Mouse (Mus musculus): ENCODE results near the gene Fos. TPM values are rescaled to one million over a fixed set of nuclear protein-coding genes. Genes with fewer than 3 reads are reported as not detected.
A peak's percentile ranks its signal among the peaks of the same experiment; 100 is the strongest.

Gene Fos
- 3.5 and 3.8 TPM in 2 replicates for polyA plus RNA-seq (2015; fragmentation: Nextera tagmentation; extraction: Ambion mirVana)

DNA sequence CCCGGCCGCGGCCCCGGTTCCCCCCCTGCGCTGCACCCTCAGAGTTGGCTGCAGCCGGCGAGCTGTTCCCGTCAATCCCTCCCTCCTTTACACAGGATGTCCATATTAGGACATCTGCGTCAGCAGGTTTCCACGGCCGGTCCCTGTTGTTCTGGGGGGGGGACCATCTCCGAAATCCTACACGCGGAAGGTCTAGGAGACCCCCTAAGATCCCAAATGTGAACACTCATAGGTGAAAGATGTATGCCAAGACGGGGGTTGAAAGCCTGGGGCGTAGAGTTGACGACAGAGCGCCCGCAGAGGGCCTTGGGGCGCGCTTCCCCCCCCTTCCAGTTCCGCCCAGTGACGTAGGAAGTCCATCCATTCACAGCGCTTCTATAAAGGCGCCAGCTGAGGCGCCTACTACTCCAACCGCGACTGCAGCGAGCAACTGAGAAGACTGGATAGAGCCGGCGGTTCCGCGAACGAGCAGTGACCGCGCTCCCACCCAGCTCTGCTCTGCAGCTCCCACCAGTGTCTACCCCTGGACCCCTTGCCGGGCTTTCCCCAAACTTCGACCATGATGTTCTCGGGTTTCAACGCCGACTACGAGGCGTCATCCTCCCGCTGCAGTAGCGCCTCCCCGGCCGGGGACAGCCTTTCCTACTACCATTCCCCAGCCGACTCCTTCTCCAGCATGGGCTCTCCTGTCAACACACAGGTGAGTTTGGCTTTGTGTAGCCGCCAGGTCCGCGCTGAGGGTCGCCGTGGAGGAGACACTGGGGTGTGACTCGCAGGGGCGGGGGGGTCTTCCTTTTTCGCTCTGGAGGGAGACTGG is at the start of gene Fos:
TSS of gene Fos (plus strand) at position 410 of the 817 bp plus-strand sequence.
- Histone ChIP-seq H3K36me3 (no peaks in the 10 kb centered on the region), H3K27me3 (peaks cover 37% of the 10 kb centered on the region), H3K9ac (peak within 1 kb of the TSS; percentile 46), H3K4me3 (replicated peaks) (peak within 1 kb of the TSS; percentile 59), H3K9me3 (replicated peaks) (no peaks in the 10 kb centered on the region), H3K4me2 (peak within 1 kb of the TSS; percentile 99), H3K27ac (peak within 1 kb of the TSS; percentile 70), H3K4me1 (peaks cover 45% of the 10 kb centered on the region)
- peak; percentile 90 for ATAC-seq (replicated peaks; ENCODE audit: low FRiP score)
- under 1% methylated on average over 56 of the region's 56 CpGs for WGBS

DNA sequence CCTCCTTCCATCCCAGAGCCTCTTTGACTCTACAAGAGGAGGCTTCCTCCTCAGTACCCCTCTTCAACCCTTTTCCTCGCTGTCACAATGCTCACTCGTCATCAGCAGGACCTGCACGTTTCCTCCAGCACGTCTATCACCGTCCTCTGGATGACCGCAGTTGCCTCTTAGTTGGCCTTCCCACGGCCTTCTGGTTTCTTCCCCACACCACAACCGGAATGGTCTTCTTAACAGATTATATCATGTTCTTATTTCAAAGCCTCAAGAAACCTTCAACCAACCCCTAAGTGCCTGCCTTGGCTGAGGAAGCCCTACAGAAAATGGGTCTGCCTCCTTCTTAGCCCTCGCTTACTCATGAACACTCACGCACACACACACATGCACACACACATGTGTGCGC is 48.0 kb upstream of the Fos start:
- Histone ChIP-seq H3K4me1 (peaks cover 13% of the 10 kb centered on the region), H3K27me3 (no peaks in the 10 kb centered on the region), H3K4me2 (no peak overlapping the region), H3K27ac (no peak overlapping the region), H3K9ac (no peak overlapping the region), H3K9me3 (replicated peaks) (no peaks in the 10 kb centered on the region), H3K4me3 (replicated peaks) (no peak overlapping the region), H3K36me3 (no peaks in the 10 kb centered on the region)
- ATAC-seq (replicated peaks; ENCODE audit: low FRiP score): no peak
- WGBS: 82% methylated on average over 11 of the region's 11 CpGs

DNA sequence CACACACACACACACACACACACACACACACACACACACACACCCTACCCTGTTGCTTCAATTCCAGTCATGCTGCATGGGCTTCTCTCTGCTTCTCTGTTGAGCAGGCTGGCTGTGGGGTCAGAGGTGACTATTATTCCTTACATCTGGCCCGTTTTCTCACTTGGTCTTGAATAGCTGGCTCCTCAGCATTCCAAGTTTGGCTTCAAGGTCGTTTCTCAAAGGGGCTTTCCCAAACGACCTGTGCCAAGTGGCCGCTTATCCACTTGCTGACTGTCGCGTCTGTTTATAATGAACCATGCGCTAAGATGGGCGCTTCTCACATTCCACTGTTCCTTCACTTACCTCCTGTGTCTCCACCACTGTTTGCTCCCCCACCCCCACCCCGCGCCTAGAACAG is 47.6 kb upstream of the Fos start:
- ATAC-seq (replicated peaks; ENCODE audit: low FRiP score): no peak
- Histone ChIP-seq H3K27me3 (no peaks in the 10 kb centered on the region), H3K9me3 (replicated peaks) (no peaks in the 10 kb centered on the region), H3K4me2 (no peak overlapping the region), H3K36me3 (no peaks in the 10 kb centered on the region), H3K4me3 (replicated peaks) (no peak overlapping the region), H3K9ac (no peak overlapping the region), H3K27ac (no peak overlapping the region), H3K4me1 (peaks cover 13% of the 10 kb centered on the region)
- WGBS: 53% methylated on average over 10 of the region's 10 CpGs

DNA sequence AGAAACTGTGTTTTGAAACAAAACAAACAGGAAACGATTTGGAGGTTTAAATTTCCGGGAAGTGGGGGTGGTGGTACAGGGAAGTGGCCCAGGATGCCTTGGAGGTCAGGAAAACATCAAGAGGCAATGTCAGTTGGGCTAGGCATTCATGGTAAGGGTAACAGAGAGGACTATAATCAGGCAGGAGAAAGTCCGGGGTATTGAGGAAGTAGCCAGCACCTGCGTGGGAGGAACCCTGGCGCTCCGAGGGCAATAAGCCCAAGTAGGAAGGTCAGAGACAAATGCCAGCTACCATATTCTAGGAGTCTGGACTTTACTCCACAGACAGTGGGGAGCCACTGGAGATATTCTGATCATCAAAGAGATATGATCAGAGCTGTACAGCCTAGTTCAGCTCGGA is 45.9 kb upstream of the Fos start:
- WGBS: 52% methylated on average over 7 of the region's 7 CpGs
- no peaks in the 10 kb centered on the region for H3K36me3 ChIP-seq
- H3K27me3 ChIP-seq: no peaks in the 10 kb centered on the region
- H3K4me1 ChIP-seq: peaks cover 13% of the 10 kb centered on the region
- H3K9ac ChIP-seq: no peak overlapping the region
- no peaks in the 10 kb centered on the region for H3K9me3 ChIP-seq (replicated peaks)
- no peak overlapping the region for H3K4me3 ChIP-seq (replicated peaks)
- H3K4me2 ChIP-seq: no peak overlapping the region
- ATAC-seq (replicated peaks; ENCODE audit: low FRiP score): no peak
- H3K27ac ChIP-seq: no peak overlapping the region

DNA sequence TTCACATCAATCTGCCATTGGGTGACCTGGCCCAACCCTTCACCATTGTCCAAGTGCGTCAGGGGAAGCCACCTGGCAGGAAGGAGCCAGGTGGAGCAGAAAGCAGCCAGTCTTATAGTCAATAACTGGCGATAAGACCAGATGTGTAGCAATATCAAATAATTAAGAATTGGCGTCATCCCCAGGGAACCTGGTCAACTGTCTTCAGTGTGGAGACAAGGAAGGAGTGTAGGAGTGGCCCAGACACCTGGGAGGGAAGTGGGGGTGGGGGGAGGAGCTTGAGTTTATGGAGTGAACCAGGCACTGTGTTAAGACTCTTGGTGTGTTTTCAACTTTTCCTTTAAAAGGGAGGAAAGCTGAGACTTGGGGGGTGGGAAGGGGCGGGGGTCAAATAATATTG is 43.7 kb upstream of the Fos start:
- H3K9me3 ChIP-seq (replicated peaks): no peaks in the 10 kb centered on the region
- H3K36me3 ChIP-seq: no peaks in the 10 kb centered on the region
- no peak overlapping the region for H3K4me3 ChIP-seq (replicated peaks)
- ATAC-seq (replicated peaks; ENCODE audit: low FRiP score): no peak
- WGBS: 50% methylated on average over 4 of the region's 4 CpGs
- no peak overlapping the region for H3K9ac ChIP-seq
- H3K4me2 ChIP-seq: no peak overlapping the region
- H3K4me1 ChIP-seq: peaks cover 16% of the 10 kb centered on the region
- H3K27me3 ChIP-seq: no peaks in the 10 kb centered on the region
- no peak overlapping the region for H3K27ac ChIP-seq

DNA sequence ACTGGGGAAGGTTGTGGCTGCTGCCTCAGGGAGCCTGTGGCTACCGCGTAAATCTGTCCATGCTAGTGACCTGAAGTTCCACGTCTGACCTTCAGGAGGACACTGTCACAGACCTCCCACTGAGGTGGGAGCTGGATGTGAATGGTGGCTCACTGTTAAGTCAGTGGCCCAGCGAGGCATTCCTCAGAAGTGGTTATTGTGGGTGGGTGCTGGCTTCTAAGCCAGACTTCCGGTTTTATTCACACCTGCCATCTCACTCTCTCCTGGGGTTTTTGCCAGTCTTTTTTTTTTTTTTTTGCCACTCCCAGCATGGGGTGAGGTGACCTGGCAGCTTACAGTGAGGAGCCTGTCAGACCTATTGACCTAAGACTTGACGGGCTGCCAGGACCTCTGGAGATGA is 43.3 kb upstream of the Fos start:
- no peaks in the 10 kb centered on the region for H3K9me3 ChIP-seq (replicated peaks)
- H3K36me3 ChIP-seq: no peaks in the 10 kb centered on the region
- H3K9ac ChIP-seq: no peak overlapping the region
- no peak overlapping the region for H3K27ac ChIP-seq
- ATAC-seq (replicated peaks; ENCODE audit: low FRiP score): no peak
- 14% methylated on average over 6 of the region's 6 CpGs for WGBS
- H3K4me2 ChIP-seq: no peak overlapping the region
- H3K4me1 ChIP-seq: peaks cover 16% of the 10 kb centered on the region
- H3K27me3 ChIP-seq: no peaks in the 10 kb centered on the region
- no peak overlapping the region for H3K4me3 ChIP-seq (replicated peaks)

DNA sequence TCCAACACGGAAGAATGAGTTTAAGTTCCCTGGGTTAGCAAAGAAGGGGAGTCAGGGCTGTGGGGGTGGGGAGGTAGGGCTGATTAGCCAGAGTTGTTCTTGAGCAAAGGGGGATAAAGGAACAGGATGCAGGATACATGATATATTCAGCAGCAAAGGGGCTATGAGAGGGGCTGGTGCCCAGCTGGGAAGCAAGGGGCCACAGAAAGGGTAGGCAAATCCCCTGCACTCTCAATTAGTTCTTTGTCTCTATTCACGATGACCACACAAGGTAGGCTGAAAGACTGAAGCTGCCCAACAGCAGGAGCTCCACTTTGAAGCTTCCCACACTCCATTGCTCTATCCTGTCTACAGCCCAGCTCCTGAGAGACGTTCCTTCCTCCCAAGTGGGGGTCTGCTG is 39.8 kb upstream of the Fos start:
- no peak for ATAC-seq (replicated peaks; ENCODE audit: low FRiP score)
- Histone ChIP-seq H3K27me3 (no peaks in the 10 kb centered on the region), H3K36me3 (no peaks in the 10 kb centered on the region), H3K9me3 (replicated peaks) (no peaks in the 10 kb centered on the region), H3K27ac (no peak overlapping the region), H3K9ac (no peak overlapping the region), H3K4me1 (peaks cover 21% of the 10 kb centered on the region), H3K4me2 (no peak overlapping the region), H3K4me3 (replicated peaks) (no peak overlapping the region)
- 24% methylated on average over 3 of the region's 3 CpGs for WGBS

DNA sequence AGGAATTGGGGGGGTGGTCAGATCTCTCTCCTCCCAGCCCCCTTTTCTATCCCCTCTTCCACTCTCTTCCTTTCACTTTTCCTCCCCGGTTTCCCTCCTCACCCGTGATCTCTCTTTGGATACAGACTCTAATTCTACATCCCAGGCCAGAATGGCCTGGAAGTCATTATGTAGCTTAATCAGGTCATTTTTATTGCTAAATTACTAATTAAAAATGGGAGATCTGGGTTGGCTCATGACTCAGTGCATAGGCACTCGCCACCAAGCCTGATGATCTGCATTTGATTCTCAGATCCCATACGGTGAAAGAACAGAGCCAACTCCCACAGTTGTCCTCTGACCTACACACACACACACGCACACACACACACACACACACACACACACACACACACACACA is 39.2 kb upstream of the Fos start:
- Histone ChIP-seq H3K4me1 (peaks cover 21% of the 10 kb centered on the region), H3K9me3 (replicated peaks) (no peaks in the 10 kb centered on the region), H3K4me2 (no peak overlapping the region), H3K9ac (no peak overlapping the region), H3K4me3 (replicated peaks) (no peak overlapping the region), H3K27ac (no peak overlapping the region), H3K27me3 (no peaks in the 10 kb centered on the region), H3K36me3 (no peaks in the 10 kb centered on the region)
- 70% methylated on average over 5 of the region's 5 CpGs for WGBS
- no peak for ATAC-seq (replicated peaks; ENCODE audit: low FRiP score)

DNA sequence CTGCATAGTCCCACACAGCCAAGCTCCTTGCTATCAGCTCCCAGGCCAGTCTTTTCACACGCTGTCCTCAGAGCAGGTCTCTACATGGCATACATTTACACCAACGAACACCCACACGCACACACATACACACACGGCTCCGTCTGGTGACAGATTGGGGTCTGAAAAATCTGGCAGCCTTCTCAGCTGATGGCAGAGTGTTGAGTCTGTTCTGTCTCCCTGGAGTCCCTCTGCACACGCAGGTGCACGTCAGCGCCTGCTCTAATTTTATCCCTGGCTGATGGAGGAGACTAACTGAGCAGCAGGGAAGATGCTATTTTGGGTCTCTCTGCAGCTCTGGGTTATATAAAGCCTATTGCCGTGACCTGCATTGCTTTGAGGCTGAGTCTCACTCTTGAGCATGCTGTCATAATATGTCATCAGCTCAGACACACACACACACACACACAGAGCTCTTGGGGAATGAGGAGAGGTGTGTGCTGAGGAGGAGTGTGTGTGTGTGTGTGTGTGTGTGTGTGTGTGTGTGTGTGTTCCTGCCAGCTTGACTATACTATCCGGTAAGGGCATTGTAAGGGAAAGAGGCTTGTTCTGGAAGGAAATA is 37.6 kb upstream of the Fos start:
- no peaks in the 10 kb centered on the region for H3K27me3 ChIP-seq
- H3K27ac ChIP-seq: no peak overlapping the region
- H3K36me3 ChIP-seq: no peaks in the 10 kb centered on the region
- no peak overlapping the region for H3K4me3 ChIP-seq (replicated peaks)
- H3K4me2 ChIP-seq: no peak overlapping the region
- H3K4me1 ChIP-seq: peaks cover 13% of the 10 kb centered on the region; the same call in 1 of the 2 replicates
- no peaks in the 10 kb centered on the region for H3K9me3 ChIP-seq (replicated peaks)
- no peak overlapping the region for H3K9ac ChIP-seq
- WGBS: 71% methylated on average over 10 of the region's 10 CpGs
- ATAC-seq (replicated peaks; ENCODE audit: low FRiP score): no peak

DNA sequence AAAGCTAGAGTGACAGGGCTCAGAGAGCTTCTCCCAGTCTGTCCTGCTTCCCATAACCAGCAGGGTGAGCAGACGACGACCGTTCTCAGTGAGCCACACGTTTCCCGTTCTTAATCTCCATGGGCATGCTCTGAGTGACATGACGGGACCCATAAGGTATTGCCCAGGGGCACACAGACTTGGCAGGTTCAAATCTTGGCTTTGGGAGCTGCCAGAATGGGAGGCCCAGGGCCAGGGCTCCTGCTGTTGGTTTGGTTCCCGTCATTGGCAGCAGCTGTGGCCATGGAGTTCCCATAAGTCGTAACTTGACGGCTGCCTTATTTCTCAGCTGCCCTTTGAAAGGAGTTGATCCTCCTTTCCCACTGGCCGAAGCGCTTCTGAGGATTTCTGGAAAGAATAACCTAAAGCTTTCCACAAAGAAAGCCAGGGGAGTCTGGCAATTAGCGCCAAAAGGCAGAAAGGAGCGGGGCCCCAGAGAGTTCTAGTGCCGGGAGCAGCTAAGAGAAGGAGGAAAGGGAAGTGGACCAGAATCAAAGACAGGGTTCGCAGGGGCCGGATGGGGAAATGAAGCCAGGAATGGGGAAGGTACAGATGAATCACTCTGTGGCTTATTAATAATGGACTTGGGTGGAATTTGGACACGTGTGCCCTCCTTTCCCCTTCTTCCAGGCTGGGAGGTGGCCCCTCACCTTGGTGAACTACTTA is 36.4 kb upstream of the Fos start:
- ATAC-seq (replicated peaks; ENCODE audit: low FRiP score): no peak

DNA sequence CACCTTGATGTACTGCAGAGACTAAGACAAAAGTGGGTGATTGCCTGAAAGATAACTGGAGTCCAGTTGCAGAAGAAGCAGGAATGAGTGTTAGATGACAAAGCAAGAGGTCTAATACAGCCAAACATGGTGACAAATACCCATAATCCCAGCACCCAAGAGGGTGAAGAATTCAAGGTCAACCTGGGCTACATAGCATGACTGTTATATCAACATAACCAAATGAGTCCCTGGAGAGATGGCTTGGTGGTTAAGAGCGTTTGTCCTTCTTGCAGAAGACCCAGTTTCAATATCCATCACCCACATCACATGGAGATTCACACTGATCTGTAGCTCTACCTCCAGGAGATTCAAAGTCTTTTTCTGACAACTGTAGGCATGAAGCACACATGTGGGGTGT is 30.2 kb upstream of the Fos start:
- no peak overlapping the region for H3K4me3 ChIP-seq (replicated peaks)
- no peak for ATAC-seq (replicated peaks; ENCODE audit: low FRiP score)
- WGBS: 84% methylated on average over 1 of the region's 1 CpGs

More for the DNA sequence above, 36.4 kb upstream of the Fos start:
- Histone ChIP-seq H3K4me3 (replicated peaks) (no peak overlapping the region), H3K27me3 (no peaks in the 10 kb centered on the region), H3K4me1 (peaks cover 13% of the 10 kb centered on the region; the same call in 1 of the 2 replicates), H3K9me3 (replicated peaks) (no peaks in the 10 kb centered on the region), H3K27ac (0 out of 2 replicates have a peak overlapping the region, but pooled peaks have one; percentile 14), H3K9ac (no peak overlapping the region), H3K4me2 (no peak overlapping the region), H3K36me3 (no peaks in the 10 kb centered on the region)
- 51% methylated on average over 17 of the region's 17 CpGs for WGBS

DNA sequence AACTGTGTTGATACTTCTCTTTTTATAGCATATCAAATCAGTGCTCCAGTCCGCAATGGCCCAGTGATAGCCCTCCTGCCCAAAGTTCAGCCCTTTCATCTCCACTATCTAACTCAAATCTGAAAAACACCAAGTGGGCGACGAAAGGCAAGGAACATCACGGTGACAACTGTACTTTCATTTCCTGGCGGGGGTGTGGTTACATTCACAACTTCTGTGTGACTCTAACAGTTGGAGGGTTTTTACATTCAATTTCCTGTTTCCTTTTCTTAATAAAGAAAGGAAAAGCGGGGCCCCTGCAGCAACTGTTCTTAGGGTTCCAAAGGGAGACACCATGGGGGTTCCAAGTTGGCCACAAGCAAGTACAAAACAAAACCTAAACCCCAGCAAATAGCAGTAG is 29.0 kb upstream of the Fos start:
- no peak for ATAC-seq (replicated peaks; ENCODE audit: low FRiP score)
- Histone ChIP-seq H3K4me1 (peaks cover 17% of the 10 kb centered on the region), H3K4me3 (replicated peaks) (0 out of 2 replicates have a peak overlapping the region, but pooled peaks have one; percentile 3), H3K4me2 (peak overlapping the region; percentile 25), H3K36me3 (no peaks in the 10 kb centered on the region), H3K9ac (no peak overlapping the region), H3K27ac (0 out of 2 replicates have a peak overlapping the region, but pooled peaks have one; percentile 2), H3K27me3 (no peaks in the 10 kb centered on the region), H3K9me3 (replicated peaks) (no peaks in the 10 kb centered on the region)
- WGBS: 41% methylated on average over 6 of the region's 6 CpGs

More for the DNA sequence above, 30.2 kb upstream of the Fos start:
- H3K27ac ChIP-seq: no peak overlapping the region
- H3K9me3 ChIP-seq (replicated peaks): no peaks in the 10 kb centered on the region
- peaks cover 17% of the 10 kb centered on the region for H3K4me1 ChIP-seq
- no peak overlapping the region for H3K9ac ChIP-seq
- no peaks in the 10 kb centered on the region for H3K27me3 ChIP-seq
- no peaks in the 10 kb centered on the region for H3K36me3 ChIP-seq
- H3K4me2 ChIP-seq: no peak overlapping the region

Measured in kidney, embryonic 15.5 days (tissue).